Mouse (Mus musculus): Measurements from ENCODE around the gene Dpy19l3. TPM values are rescaled to one million over a fixed set of nuclear protein-coding genes. Genes with fewer than 3 reads are reported as not detected.

The Dpy19l3 gene
- polyA plus RNA-seq (2012): 10.9 and 12.9 TPM in 2 replicates

GRCm38 (mm10) chr7:35754033-35754885, at the start of gene Dpy19l3:
Gene Dpy19l3 (minus strand): TSS chr7:35754454.
- no peak for TF ChIP-seq GATA1 (IDR thresholded peaks at IDR 0.05; ENCODE audit: low read length)

GRCm38 (mm10) chr7:35802906-35803595, 48.8 kb upstream of the Dpy19l3 start, which contains the start of gene Zfp507:
Gene Zfp507 (minus strand): TSS chr7:35803003.
- no peak for TF ChIP-seq GATA1 (IDR thresholded peaks at IDR 0.05; ENCODE audit: low read length)

- no peak for TF ChIP-seq GATA1 (IDR thresholded peaks at IDR 0.05; ENCODE audit: low read length)
Measured at GRCm38 (mm10) chr7:35802201-35802905, 48.1 kb upstream of the Dpy19l3 start.

GRCm38 (mm10) chr7:35796123-35796522, 41.9 kb upstream of the Dpy19l3 start:
- peak; percentile 65 for TF ChIP-seq GATA1 (IDR thresholded peaks at IDR 0.05; ENCODE audit: low read length)

- no peak for TF ChIP-seq GATA1 (IDR thresholded peaks at IDR 0.05; ENCODE audit: low read length)
Measured at GRCm38 (mm10) chr7:35794145-35794664, 40.0 kb upstream of the Dpy19l3 start.

GRCm38 (mm10) chr7:35792150-35792848, 38.0 kb upstream of the Dpy19l3 start:
- no peak for TF ChIP-seq GATA1 (IDR thresholded peaks at IDR 0.05; ENCODE audit: low read length)

GRCm38 (mm10) chr7:35790926-35791325, 36.7 kb upstream of the Dpy19l3 start:
- TF ChIP-seq GATA1 (IDR thresholded peaks at IDR 0.05; ENCODE audit: low read length): no peak

- TF ChIP-seq GATA1 (IDR thresholded peaks at IDR 0.05; ENCODE audit: low read length): no peak
Measured at GRCm38 (mm10) chr7:35790201-35790600, 35.9 kb upstream of the Dpy19l3 start.

- TF ChIP-seq GATA1 (IDR thresholded peaks at IDR 0.05; ENCODE audit: low read length): no peak
Measured at GRCm38 (mm10) chr7:35785579-35785978, 31.3 kb upstream of the Dpy19l3 start.

- no peak for TF ChIP-seq GATA1 (IDR thresholded peaks at IDR 0.05; ENCODE audit: low read length)
Measured at GRCm38 (mm10) chr7:35782252-35782651, 28.0 kb upstream of the Dpy19l3 start.

- TF ChIP-seq GATA1 (IDR thresholded peaks at IDR 0.05; ENCODE audit: low read length): no peak
Measured at GRCm38 (mm10) chr7:35774127-35774526, 19.9 kb upstream of the Dpy19l3 start.

- no peak for TF ChIP-seq GATA1 (IDR thresholded peaks at IDR 0.05; ENCODE audit: low read length)
Measured at GRCm38 (mm10) chr7:35772347-35772746, 18.1 kb upstream of the Dpy19l3 start.

GRCm38 (mm10) chr7:35771106-35771505, 16.9 kb upstream of the Dpy19l3 start:
- no peak for TF ChIP-seq GATA1 (IDR thresholded peaks at IDR 0.05; ENCODE audit: low read length)

GRCm38 (mm10) chr7:35770122-35770521, 15.9 kb upstream of the Dpy19l3 start:
- TF ChIP-seq GATA1 (IDR thresholded peaks at IDR 0.05; ENCODE audit: low read length): no peak

GRCm38 (mm10) chr7:35764461-35764860, 10.2 kb upstream of the Dpy19l3 start:
- no peak for TF ChIP-seq GATA1 (IDR thresholded peaks at IDR 0.05; ENCODE audit: low read length)

All from G1E-ER4 (cell line).